Mouse (Mus musculus) skeletal muscle tissue, adult 2 months (tissue): ENCODE results near the gene Smim14.
"Not testable (repeated sequence)": the region's sequence is repeated elsewhere in the genome, so short reads cannot be mapped to it uniquely, and the experiment has no call there.

ENCODE experiments used
- DNase-seq: peaks from one replicate; pipeline ENCODE4 v3.0.0-alpha.2; 2012; ENCODE audit warnings: low read depth, low spot score

Smim14 gene

DNA sequence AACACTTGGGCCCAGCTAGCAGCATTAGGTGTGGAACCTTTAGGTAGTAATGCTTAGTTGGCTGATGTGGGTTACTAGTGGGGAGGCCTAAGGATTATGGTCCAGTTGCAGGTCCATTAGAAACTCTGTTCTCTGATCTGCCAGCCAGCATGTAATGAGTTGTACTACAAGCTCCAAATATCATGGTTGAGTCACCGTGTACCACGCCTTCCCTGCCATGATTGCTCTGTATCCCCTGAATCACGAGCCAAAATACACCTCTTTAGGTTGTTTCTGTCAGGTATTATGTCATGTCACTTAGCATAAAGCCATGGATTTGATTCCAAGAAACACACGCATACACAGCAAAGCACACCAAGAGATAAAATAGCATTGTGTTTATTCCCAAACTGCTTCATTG is 12.2 kb downstream of the Smim14 start:
- no peak for DNase-seq

- DNase-seq: no peak
Measured at GRCm38 (mm10) chr5:65521803-65522202, 15.2 kb downstream of the Smim14 start.

- no peak for DNase-seq
Measured at GRCm38 (mm10) chr5:65514635-65515278, 22.2 kb downstream of the Smim14 start.

GRCm38 (mm10) chr5:65513506-65513905 is 23.5 kb downstream of the Smim14 start:
- DNase-seq: no peak

- DNase-seq: peak; percentile 62
Measured at GRCm38 (mm10) chr5:65508395-65508794, 28.6 kb downstream of the Smim14 start.

GRCm38 (mm10) chr5:65505786-65506185 is 31.2 kb downstream of the Smim14 start:
- no peak for DNase-seq

DNA sequence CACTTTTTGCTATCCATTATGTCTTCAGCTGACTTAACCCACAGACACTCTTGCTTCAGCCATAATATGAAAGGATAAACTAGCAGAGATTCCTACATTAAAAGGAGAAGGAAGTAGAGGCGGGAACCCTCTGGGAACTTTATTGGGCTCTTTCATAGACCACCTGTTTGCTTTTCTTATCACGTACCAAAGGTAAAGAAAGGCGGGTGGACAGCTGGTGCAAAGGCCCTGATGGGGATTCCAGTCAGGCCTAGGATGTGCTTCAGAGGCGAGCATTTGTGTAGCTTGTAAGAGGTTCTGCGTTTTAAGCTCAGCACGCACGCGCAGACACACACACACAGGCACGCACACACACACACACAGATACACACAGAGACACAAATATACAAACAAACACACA is 35.6 kb downstream of the Smim14 start:
- no peak for DNase-seq

DNA sequence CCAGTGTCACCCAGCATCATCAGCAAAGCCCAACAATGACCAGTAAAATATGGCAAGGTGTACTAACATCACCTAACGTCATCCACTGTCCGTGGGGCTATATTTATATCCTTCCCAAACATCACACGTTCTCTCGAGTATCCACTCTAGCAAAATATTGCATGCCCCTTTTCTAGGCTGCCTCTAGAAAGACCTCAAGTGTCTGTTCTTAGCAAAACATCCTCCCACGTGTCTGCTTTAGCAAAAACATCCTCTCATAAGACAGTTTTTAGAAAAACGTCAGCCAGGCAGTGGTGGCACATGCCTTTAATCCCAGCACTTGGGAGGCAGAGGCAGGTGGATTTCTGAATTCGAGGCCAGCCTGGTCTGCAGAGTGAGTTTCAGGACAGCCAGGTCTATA is 36.8 kb downstream of the Smim14 start:
- no peak for DNase-seq

- DNase-seq: peak; percentile 97
Measured at GRCm38 (mm10) chr5:65492716-65493531, 44.1 kb downstream of the Smim14 start, which contains the start of gene Gm43552. Gm43552 (minus strand) TSS chr5:65492833.

DNA sequence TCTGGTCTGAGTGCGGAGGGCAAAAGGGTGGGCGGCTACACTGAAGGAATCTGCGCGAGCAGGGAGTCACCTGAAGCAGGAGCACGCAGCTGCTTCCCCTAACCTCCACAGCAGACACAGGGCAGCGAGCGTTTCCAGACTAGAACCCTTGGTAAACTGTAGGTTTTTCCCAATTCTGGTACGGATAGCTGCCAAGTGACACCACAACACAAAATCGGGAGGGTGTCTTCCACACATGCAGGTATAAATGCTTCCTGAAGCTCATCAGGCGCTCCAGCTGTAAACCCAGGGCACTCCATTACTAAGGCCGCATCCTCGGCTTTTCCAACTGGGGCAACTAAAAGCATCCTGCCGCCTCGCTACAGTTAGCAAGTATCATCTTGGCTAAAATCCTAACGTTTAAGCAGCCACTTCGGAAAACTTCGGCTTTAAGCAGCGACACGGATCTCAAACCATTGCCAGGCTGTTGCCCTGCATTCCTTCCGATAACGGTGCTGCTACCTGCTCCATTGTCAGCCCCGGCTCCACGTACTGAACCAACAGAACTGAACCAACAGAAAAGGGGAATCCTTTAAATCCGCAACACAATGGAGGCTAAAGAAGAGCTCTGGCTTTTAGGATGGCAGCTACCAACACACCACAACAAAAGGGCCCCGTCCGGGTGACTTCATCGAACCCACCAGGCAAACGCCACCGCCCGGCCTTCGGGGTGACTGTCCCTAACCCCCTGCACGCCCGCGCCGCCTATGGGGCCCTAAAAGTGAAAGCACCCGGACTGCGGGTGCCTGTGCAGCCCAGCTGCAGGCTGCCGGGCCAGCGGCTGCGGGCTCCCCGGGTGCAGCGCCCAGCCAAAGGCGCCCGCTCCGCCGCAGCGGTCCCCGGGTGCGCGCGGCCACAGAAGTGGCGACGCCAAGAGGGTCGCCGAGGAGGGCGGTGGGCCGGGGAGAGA is 44.9 kb downstream of the Smim14 start:
- peak; percentile 66 for DNase-seq

GRCm38 (mm10) chr5:65489830-65490229 is 47.2 kb downstream of the Smim14 start:
- DNase-seq: peak; percentile 80

GRCm38 (mm10) chr5:65488725-65489124 is 48.3 kb downstream of the Smim14 start:
- peak; percentile 63 for DNase-seq

DNA sequence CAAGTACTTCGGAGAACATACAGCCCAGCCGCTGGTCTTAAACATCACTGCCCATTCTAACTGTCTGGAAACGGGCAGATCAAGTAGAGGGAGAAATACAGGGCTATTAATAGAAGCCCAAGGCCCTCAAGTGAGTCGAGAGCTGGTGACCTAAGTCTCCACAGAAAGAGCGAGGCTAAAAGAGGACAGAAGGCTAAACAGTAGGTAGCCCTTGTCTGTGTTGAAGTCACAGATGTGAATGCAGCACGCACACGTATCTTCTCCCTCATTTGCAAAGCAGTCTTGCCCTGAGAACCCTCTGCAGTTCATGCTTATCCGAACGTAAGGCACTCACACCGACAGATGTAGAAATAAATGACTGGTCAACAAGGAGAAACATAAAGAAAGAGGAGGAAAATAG is 49.6 kb downstream of the Smim14 start:
- DNase-seq: no peak

DNA sequence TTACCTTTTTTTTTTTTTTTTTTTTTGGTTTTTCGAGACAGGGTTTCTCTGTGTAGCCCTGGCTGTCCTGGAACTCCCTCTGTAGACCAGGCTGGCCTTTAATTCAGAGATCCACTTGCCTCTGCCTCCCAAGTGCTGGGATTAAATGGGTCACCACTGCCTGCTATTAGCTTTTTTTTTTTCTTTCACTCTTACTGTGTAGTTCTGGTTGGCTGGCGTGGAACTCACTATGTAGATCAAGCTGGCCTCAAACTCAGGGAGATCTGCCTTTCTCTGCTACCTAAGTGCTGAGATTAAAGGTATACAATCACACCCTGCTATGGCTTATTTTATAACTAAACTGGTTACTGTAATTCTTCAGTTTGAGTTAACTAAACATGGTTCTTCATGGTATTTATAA is 50.5 kb downstream of the Smim14 start:
- DNase-seq: no peak

DNA sequence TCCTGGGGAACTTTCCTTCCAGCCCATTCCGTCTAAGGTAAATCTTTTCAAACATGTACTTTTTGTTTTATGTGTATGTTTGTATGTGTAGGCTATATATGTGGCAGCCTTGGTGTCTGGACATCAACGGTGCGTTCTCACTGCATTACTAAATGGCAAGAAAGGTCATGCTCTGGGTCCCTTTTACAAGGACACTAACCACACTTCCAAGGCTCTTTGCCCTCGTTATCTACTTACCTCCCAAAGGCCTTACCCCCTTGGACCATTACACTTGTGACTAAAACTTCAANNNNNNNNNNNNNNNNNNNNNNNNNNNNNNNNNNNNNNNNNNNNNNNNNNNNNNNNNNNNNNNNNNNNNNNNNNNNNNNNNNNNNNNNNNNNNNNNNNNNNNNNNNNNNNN is 54.0 kb downstream of the Smim14 start:
- no peak for DNase-seq

DNA sequence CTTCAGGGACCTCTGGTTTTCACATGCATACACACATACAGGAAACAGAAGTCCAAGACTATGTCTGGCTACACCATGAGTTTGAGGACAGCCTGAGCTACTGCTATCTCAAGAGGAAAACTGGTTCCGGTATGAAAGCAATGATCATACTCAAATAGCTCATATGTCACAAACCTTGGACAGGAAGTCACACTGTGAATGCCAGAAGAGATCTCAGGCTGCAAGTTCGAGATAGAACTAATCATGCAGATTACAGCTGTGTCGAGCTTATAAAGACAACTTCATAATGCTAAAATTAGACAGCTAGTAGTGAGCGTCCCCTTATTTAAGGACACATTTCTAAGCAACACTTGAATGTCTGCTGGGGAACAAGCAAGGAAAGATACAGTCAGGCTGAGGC is 56.5 kb downstream of the Smim14 start:
- no peak for DNase-seq

DNA sequence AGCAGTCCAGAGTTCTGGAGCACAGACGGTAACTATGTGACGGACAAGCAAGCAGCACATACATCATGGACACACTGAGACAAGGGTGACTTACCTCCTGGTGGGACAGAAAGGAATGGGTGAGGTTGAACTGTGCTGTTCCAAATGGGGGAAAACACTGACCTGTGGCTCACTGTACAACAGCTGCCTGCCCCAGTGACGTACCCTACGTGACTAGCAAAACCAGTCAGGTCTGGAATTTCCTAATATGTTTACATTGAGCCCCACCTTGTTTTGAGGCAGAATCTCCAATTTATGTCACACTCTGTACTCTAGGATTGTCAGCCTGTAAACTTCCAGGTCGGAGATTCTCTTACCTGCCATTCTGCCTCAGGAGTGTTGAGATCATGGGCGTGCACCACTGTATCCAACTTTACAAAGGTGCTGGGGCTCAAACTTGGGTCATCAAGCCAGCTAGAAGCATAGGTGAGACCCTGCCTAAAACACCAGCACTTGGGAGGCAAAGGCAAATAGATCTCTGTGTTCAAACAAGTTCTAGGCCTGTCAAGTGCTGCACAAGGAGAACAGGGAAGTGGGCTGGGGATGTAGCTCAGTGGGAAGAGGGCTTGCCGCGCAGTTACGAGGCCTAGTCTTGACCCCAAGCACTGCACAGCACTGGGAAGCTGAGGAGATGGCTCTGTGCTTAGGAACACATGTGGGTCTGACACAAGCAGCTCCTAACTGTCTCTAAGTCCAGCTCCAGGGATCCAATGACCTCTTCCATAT is 57.1 kb downstream of the Smim14 start:
- no peak for DNase-seq

DNA sequence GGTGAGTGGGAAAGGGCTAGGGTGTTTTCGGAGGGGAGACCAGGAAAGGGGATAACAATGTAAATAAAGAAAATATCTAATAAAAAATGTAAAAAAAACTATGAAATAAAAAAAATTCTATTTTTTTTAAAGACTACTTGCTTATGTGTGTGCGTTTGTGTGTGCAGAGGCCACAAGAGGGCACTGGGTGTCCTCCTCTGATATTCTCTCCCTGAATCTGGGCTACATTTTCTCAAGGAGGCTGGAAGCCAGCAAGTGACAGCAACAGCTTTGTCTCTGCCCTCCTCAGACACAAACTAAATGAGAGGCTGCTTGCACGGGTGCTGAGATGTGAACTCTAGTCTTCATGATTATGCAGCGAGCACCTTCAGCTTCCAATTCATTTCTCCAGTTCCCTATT is 58.8 kb downstream of the Smim14 start:
- peak; percentile 49 for DNase-seq

GRCm38 (mm10) chr5:65476739-65477138 is 60.2 kb downstream of the Smim14 start:
- DNase-seq: not testable (repeated sequence)

- no peak for DNase-seq
Measured at GRCm38 (mm10) chr5:65475806-65476205, 61.2 kb downstream of the Smim14 start.

GRCm38 (mm10) chr5:65469766-65470165 is 67.2 kb downstream of the Smim14 start:
- DNase-seq: no peak
